Mouse (Mus musculus) megakaryocyte-erythroid progenitor cell, adult 5-6 weeks (primary cell): Measurements from ENCODE around the gene Tubgcp6. TPM values are rescaled to one million over a fixed set of nuclear protein-coding genes. Genes with fewer than 3 reads are reported as not detected.

Source experiments
- ATAC-seq: replicated peaks from 2 replicates; pipeline ENCODE4 v1.8.0; 2016; ENCODE audit warnings: mild to moderate bottlenecking, inconsistent platforms; ENCODE audit not compliant: severe bottlenecking, poor library complexity, low FRiP score, low TSS enrichment
- total RNA-seq, 2 experiments: library from RNA; stranded (forward) in 1 of 2; stranded (reverse) in 1 of 2; fragments of 200-1000, 215-1000 nt in 1 of 2; fragments of >200 nt in 1 of 2; fragmentation: Nextera tagmentation in 1 of 2; gene quantifications; 2 replicates each; pipeline ENCODE4 v1.2.3; 2014 to 2017

The Tubgcp6 gene
- total RNA-seq, 2 experiments from 2014 or later: 14.7 to 39.1 TPM

DNA sequence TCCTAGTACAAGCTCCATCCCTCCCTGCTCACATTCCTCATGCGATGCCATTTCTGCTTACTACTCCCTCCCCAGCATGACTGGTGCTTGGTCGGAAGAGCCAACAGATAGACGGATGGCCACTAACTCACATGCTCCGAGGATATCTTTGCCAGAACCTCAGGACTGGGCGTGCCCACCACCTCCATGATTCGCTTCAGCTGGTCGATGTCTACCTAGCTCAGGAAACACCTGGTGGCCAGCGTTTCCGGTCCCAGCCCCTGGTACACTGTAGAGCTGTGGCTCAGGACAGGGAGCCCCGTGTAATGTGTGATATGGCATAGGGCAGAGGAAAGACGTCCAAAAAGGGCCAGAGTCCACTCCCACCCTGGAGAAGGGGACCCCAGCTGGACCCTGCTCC is 22.1 kb upstream of the Tubgcp6 start:
- no peak for ATAC-seq

DNA sequence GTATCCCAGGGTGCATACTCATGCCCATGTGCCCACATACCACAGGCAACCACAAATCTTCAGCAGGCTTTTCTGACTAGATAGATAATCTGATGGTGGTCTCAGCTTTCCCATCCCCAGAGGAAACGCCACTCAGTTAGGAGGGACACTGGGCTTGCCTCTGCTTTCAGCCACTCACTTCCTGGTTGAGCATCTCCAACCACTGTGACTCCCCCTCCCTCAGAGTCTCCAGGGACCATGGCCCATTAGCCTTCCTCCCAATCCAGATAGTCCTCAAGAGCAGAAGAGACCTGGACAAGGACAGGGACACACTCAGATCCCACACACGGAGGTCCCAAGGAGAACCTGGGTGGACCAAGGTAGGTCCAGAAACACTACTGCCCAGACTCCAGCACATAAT is 20.2 kb upstream of the Tubgcp6 start:
- no peak for ATAC-seq

DNA sequence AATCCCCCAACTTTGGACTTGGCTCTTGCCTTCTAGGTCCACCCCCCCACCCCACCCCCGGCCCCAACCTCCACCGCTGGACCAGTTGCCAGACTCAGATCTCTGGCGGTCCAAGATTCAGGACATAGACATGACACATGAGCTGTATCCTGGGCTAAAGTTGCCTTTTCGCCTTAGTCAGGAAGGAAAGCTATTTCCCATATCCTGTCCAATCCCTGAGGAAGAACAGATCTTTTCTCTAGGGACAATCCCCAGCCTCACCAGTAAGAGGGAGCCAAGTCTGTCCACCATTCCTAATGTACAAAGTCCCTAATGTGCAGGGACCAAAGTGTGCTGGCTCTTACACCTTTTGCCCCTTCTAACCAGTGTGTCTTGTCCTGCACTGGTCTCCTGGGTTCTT is 19.0 kb upstream of the Tubgcp6 start:
- no peak for ATAC-seq

DNA sequence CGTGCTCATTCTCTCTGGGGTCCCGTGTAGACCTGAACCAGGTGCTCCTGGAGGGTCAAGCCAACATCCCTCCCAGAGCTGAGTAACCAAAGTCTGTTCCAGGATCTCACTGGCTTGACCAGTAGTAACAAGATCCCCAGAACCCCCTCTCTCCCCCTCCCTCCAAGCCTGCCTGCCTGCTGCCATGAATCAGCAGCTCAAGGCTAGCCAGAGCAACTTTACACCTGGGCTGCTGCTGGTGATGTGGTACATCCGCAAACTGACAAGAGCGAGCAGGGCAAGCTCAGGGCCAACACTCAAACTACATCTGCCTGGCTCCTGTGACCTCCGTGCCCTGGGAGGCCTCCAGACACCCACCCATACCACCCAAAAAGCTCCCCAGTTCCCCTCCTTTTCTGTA is 18.5 kb upstream of the Tubgcp6 start:
- ATAC-seq: no peak

DNA sequence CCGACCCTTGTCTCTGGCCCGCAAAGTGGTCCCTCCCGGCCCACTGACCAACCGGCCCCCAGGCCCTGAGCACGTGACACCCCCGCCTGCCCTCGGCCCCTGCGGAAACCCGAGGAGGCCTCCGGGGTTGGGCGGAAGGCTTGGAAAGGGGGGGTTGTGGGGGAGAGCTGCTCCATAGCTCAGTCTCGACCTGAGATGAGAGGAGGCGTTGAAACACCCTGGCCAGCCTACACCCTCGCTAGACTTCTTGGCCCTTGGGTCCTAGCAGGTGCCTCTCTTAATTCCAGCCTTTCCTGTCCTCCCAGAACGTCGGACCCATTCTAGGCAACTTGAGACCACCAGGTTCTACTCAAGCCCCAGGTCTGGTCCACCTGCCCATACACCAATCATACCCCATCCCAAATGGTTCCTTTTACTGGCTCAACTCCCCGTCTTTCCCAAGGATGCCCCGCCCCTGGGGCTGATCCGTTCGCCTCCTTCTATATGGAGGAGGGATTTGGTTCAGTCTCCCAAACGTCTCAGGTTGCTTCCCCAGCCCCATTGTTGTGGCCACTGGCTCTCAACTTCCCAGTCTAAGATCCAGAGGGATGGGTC is 17.8 kb upstream of the Tubgcp6 start, which contains the start of gene Mapk12:
Gene Mapk12, minus strand, starts transcription at position 45 of the 594 bp plus-strand sequence.
- ATAC-seq: no peak

DNA sequence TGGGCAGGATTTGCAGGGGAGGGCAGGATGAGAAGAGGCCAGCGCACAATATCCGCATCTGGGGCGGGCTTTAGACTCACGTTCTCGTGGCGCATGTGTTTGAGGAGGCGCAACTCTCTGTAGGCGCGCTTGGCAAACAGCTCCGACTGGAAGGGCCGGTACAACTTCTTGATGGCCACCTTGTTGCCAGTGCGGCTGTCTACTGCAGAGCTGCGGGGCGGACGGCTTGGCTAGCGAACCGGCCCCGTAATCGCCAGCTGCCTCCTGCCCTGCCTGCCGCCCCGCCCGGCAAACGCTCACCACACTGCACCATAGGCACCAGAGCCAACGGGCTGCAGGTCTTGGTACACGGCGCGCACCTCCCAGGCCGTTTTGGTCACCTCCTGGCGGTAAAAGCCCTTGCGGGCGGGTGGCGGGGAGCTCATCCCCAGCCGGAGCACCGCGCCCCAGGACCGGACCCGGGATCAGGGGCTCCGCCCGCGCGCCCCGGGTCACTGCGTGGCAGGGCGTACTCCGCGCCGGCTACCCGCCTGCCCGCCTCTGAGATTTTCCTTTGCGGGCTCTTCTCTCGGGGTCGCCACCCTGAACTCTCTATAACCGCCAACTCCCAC is 17.2 kb upstream of the Tubgcp6 start:
- ATAC-seq: no peak

DNA sequence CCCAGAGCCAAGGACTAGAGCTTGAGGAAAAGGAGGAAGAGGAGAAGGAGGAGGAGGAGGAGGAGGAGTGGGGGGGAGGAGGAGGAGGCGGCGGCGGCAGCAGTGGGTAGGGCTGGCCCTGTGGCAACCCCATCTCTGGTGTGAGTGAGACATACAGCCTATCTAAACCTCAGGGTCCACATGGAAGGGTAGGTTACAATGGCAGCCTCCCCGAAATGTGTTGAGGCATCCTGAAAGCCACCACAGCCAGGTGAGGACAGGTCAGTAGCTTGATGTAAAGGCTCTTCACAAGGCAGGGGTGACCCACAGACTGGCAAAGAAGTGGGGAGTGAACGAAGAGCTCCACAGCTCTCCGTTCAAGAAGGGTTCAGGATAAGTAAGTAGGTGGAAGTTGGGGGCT is 15.6 kb upstream of the Tubgcp6 start:
- no peak for ATAC-seq

DNA sequence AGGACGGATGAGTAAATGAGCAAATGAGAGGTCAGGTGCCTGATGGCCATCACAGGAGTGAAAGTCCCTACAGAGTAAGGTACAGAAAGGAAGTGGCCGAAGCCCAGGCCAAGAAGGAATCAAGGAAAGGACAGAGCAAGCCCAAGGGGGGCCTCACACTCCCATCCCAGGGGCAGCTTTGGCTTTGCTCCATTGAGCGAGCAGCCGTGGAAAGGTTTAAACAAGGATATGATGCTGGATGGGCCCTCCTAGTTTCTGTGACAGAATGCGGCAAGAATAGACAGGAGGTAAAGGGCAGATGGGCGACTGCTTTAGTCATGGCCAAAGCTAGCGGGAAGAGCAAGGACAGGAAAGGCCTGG is 15.1 kb upstream of the Tubgcp6 start:
- no peak for ATAC-seq

DNA sequence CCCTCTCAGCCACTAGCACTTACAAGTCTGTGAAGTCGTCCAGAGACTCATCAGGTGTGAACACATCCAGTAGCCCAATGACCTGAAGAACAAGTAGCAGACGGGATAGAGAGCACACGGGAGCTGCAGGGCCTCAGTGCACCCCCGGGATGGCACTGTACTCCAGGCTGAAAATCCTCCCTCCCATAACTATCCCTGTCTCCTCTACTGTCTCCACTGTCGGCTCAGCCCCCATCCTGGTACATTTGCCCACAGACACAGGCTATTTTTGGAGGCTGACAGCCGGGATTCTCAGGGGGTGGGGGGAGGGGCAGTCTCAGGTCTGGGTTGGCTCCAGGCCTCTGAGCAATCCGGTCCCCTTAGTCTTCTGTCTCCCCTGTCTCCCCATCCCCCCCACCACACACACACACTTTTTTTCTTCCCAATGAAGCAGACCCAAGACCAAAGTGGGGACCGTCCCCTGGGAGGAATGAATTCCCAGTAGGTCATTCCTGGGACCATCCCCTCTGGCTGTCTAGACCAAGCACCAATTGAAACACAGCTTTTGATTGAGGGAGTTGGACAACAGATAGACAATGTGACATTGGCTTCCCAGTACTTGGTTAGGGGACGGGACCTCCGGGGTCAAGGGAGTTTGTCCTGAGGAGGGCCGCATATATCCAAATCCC is 14.6 kb upstream of the Tubgcp6 start:
- ATAC-seq: no peak

DNA sequence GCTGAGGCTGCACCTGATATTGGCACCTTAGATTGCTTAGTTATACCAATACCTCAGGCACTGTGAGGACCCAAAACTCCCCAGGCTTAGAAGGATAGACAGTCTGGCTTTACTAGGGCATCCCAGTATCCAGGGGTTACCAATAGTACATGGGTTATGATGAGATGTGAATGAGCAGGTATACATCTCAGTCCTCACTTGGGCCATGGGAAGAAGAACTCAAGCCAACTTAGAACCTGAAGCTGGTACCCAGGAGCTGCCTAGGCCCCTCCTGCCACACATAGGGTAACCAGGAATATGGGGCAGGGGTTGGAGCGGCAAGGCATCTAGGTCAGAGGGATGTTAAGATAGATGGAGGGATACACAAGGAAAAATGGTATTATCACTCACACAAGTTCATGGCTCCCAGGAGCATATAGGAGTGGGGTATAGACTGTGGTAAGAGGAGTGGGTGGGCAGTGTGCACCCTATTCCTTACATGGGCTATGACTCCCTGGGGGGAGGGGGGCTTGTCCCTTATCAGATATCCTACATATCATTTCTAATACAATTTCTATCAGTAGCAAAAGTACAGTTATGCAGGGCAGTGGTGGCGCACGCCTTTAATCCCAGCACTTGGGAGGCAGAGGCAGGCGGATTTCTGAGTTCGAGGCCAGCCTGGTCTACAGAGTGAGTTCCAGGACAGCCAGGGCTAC is 13.7 kb upstream of the Tubgcp6 start:
- no peak for ATAC-seq

DNA sequence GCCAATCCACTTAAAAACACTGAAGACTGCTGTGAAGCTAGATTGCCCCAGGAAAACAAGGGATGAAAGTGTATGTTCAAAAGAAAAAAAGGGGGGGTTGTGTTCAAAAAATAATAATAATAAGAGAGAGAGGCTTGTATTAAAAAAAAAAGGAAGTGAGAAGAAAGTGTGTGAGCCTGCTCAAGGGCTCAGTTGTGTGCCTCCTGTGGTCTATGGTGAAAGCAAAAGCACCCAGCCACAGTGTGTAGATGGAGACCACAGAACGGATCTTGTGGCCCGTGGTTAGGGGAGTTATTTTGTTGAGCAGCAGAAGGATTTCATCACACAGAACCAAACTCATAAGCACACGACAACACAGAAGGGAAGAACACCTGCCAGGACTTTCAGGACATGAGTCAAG is 8.4 kb upstream of the Tubgcp6 start:
- no peak for ATAC-seq

DNA sequence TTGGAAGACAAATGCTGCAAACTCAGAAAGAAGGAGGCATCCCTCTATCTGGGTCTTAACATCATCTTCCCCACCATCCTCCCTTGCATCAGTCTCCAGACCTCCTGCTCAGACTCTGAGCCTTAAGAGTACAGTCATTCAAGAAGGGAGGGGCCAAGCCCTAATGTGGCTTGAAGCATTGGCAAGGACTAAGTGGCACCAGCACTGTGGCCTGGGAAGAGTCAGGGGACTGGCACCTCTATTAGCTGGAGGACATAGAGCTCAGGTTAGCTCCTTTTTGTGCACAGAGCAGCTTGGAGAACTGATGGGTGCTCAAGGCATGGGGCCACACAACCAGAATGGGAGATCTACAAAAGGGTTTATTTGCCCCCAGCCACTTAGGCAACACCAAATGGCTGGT is 7.3 kb upstream of the Tubgcp6 start:
- ATAC-seq: no peak

DNA sequence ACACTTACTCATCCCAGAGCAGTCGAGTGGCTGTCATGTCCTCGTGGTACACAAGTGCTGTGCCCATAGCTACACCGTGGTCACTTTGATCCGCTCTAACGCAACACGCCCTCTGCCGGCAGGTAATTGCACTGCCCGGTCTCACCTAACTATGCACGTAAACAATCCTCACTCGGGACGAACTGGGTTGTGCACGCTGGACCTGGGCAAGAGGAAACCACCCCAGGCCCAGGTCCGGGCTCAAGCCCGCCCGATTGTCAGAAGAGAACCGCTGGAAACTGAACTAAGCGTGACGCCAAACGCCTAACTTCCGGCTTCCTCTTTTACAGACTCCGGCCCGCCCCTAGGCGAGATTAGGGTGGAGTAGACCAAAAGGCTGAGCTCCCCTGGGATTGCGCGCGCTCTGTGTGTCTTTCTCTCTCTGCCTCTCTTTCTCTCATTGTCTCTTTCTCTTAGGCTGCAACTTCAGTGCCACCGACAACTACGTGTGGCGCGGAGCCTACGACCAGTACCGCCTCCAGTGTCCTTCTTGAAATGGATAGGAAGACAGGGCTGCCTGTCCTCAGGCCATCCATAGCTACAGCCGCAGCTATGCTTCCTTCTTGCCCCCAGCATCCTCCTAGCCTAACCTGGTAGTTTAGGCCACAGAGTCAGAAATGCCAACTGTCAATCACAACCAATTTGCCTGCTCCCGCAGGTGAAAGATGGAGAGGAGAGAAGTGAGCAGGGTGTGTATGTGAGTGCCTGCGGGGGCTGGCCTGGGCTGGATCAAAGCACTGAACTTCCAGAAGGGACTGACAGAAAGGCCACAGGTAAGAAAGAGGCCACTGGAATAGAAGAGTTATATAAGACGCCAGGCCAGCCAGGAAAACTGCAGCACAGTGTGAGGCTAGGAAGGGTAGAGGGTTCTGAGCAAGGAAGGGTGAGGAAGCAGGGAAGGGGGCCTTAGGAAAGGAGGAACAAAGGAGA is 5.8 kb upstream of the Tubgcp6 start, which contains the start of gene Hdac10:
Gene Hdac10, minus strand, starts transcription at position 319 of the 969 bp plus-strand sequence.
- ATAC-seq: peak; percentile 86

DNA sequence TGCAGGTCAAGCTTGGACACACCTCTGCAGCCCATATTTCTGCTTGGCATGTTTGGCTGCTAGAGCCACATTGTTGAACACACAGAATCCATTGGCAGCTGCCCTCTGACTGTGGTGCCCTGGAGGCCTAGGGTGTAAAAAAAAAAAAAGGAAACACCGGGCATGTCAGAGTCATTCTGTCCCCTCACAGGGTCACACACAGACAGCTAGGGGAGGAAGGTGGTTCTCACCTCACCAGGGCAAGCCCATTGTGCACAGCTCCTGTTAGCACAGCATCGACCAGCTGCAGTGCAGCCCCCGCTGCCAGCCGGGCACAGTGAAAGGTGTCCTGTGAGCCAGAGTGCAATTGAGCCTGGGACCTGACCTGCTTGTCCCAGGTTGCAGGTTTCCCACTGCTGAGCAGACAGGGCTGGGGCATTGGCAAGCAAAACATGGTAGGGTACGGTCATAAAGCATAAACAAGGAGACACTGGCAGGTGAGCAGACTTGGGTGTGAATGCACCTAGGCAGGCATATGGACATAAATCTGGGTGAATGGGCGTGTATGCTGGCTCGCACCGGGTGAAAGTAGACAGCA is 4.5 kb upstream of the Tubgcp6 start:
- ATAC-seq: no peak

DNA sequence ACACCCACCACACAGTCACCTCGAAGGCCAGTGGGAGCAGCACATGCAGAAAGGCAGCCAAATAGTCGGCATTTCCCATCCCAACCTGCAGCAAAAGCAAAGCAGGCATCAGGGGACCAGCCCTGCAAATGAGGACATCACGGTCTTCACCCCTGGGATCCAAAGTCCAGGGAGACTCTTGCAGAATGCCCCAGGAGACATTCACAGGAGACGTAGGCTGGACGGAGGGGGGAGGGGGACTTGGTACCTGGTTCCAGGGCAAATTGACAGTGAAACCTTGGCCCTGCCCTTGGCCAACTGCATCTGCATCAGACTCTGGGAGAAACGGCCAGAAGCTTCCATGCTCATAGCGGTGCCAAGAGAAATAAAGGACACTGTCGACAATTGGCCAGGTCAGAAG is 3.7 kb upstream of the Tubgcp6 start:
- ATAC-seq: no peak

DNA sequence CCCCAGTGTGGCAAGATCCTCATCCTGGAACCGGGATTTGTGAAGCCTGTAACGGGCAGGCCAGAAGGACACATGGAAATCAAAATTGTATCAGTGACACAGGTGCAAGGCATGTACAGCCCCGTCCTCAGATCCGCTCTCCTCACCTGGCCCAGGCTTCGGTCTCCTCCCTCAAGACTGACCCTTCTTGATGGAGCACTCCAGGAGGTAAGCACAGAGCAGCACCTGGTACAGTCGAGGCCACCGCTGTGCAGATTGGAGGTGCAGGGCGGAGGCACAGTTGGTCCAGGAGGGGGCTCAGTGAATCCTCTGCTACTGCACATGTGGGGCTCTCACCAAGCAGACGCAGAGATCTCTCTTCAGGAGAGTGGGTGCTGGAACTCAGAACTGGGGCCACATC is 2.4 kb upstream of the Tubgcp6 start:
- ATAC-seq: no peak

DNA sequence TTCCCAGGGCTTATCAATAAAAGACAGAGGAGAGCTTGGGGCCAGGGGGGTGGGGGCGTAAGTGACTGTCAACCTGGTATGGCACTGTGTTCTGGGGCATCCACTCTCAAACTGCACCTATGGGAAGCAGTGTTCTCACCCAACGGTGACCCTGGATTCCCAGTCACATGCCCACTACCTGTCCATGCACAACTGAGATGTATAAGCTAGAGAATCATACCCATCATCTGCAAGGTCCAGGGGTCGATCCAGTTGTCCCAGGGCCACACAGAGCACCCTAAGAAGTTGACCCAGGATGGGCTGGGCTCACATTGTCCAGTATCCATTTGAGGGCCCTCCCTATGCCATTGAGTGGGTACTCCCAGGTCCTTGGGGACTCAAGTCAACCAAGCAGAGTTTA is 1.4 kb upstream of the Tubgcp6 start:
- ATAC-seq: no peak

DNA sequence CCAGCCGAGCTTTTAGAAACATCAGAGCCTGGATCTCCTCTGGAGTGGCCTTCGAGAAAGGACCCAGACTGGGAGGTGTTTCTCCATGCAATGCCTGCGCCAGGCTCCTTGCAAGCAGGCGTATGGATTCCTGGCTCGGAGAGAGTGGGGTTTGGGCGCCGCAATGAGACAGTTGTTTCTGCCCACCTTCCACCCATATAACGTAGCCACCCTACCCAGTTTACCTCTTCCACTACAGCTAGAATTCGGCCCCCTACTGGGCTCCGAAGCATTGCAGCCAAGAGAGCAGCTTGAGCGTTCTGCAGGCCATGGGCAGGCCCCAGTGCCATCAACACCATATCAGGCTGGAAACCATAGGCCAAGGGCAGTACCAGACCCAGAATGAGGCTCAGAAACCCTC is 683 bp upstream of the Tubgcp6 start:
- no peak for ATAC-seq

DNA sequence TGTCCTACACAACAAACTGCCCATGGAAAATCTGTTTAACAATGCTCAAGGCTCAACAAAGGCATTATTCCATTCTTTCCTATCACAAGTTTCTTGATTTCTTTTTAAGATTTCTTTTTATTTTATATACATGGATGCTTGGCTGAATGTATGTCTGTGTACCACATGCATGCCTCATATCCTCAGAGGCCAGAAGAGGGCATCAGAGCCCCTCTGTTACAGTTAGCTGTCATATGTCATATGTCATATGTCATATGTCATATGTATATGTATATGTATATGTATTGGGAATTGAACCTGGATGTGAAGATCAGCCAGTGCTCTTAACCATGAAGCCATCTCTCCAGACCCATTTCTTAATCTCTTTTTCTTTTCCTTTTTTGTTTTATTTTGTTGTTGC is 4.9 kb downstream of the Tubgcp6 start:
- no peak for ATAC-seq
